Mouse (Mus musculus): ENCODE results near the gene Gtf2i. TPM values are rescaled to one million over a fixed set of nuclear protein-coding genes. Genes with fewer than 3 reads are reported as not detected.

Gene Gtf2i
- total and polyA plus RNA-seq, 3 experiments: 28.4 to 60.9 (median 42.2) TPM

- peaks cover 51 to 62% of the 10 kb centered on the region in 2 experiments for H3K36me3 ChIP-seq (replicated peaks in 1 of 2; ENCODE audit: control insufficient read depth in 1 of 2, insufficient read depth in 1 of 2, low read length in 1 of 2)
- TF ChIP-seq ZKSCAN1 (IDR thresholded peaks at IDR 0.05; ENCODE audit: borderline replicate concordance, low read depth, low read length) (no peak), ELF1 (IDR thresholded peaks at IDR 0.05; ENCODE audit: low read depth, low read length) (no peak), ZNF384 (IDR thresholded peaks at IDR 0.05; ENCODE audit: low read depth, low read length) (peak; percentile 89), MAZ (IDR thresholded peaks at IDR 0.05; ENCODE audit: low read depth, low read length) (no peak), MAFK (IDR thresholded peaks at IDR 0.05; ENCODE audit: insufficient replicate concordance, low read length) (no peak), ZC3H11A (IDR thresholded peaks at IDR 0.05; ENCODE audit: low read depth, low read length) (no peak), BHLHE40 (IDR thresholded peaks at IDR 0.05; ENCODE audit: low read depth, low read length) (no peak), ZMIZ1 (IDR thresholded peaks at IDR 0.05; ENCODE audit: low read depth, low read length) (no peak), RCOR1 (conservative IDR thresholded peaks at IDR 0.05; ENCODE audit: low read depth, low read length) (no peak)
- dilution Hi-C loops (cut with MboI; ENCODE audit: extremely low pct_ligation_motif_present, extremely low pct_unique_long_range_greater_than_20kb, low sequenced_read_pairs): no loop called here
Measured at GRCm38 (mm10) chr5:134265890-134266289, 48.7 kb downstream of the Gtf2i start.

GRCm38 (mm10) chr5:134260001-134260636 lies 54.4 kb downstream of the Gtf2i start:
- Histone ChIP-seq H3K27me3 (replicated peaks) (no peaks in the 10 kb centered on the region), H3K27ac (ENCODE audit: insufficient read depth, low read depth) (no peak overlapping the region), H3K4me3 (replicated peaks in 1 of 3; ENCODE audit: low read depth in 2 of 3, low read length in 2 of 3, poor library complexity in 1 of 3) (no peak overlapping the region), H3K9ac (ENCODE audit: insufficient read depth, low read depth) (no peak overlapping the region), H3K36me3 (replicated peaks in 1 of 2; ENCODE audit: control insufficient read depth in 1 of 2, insufficient read depth in 1 of 2, low read length in 1 of 2) (peaks cover 73 to 92% of the 10 kb centered on the region in 2 experiments), H3K79me2 (replicated peaks; ENCODE audit: control insufficient read depth, extremely low read depth, insufficient read depth, poor library complexity, severe bottlenecking) (no peaks in the 10 kb centered on the region), H3K4me1 (ENCODE audit: control insufficient read depth in 1 of 2, insufficient read depth in 2 of 2) (peaks cover 4 to 10% of the 10 kb centered on the region in 2 experiments; a peak in 2 of 4 replicates), H3K9me3 (replicated peaks; ENCODE audit: low read length) (no peaks in the 10 kb centered on the region), H3K4me2 (ENCODE audit: insufficient read depth, low read depth, poor library complexity, severe bottlenecking) (no peak overlapping the region)
- dilution Hi-C loops (cut with MboI; ENCODE audit: extremely low pct_ligation_motif_present, extremely low pct_unique_long_range_greater_than_20kb, low sequenced_read_pairs) (no loop called here), in situ Hi-C loops (cut with MboI; ENCODE audit: low pct_ligation_motif_present, low pct_unique_long_range_greater_than_20kb, low sequenced_read_pairs) (no loop called here)
- TF ChIP-seq MYC (IDR thresholded peaks at IDR 0.05; ENCODE audit: low read depth, low read length) (no peak), POLR2A (IDR thresholded peaks at IDR 0.05; ENCODE audit: low read depth, low read length) (no peak), ZC3H11A (IDR thresholded peaks at IDR 0.05; ENCODE audit: low read depth, low read length) (no peak), E2F4 (IDR thresholded peaks at IDR 0.05; ENCODE audit: insufficient replicate concordance, low read depth, low read length) (no peak), USF1 (IDR thresholded peaks at IDR 0.05; ENCODE audit: low read depth, low read length) (no peak), RAD21 (IDR thresholded peaks at IDR 0.05; ENCODE audit: low read depth, low read length) (no peak), MEF2A (IDR thresholded peaks at IDR 0.05; ENCODE audit: borderline replicate concordance, low read depth, low read length) (no peak), CHD1 (IDR thresholded peaks at IDR 0.05; ENCODE audit: low read depth, low read length) (no peak), CTCF (conservative IDR thresholded peaks at IDR 0.05 in 1 of 2, IDR thresholded peaks at IDR 0.05 in 1 of 2; ENCODE audit: low read depth in 2 of 2, low read length in 2 of 2) (no peak), MXI1 (IDR thresholded peaks at IDR 0.05; ENCODE audit: low read depth, low read length) (no peak), CHD2 (IDR thresholded peaks at IDR 0.05; ENCODE audit: low read length) (no peak), RCOR1 (conservative IDR thresholded peaks at IDR 0.05; ENCODE audit: low read depth, low read length) (no peak), NRF1 (IDR thresholded peaks at IDR 0.05; ENCODE audit: low read depth, low read length) (no peak), BHLHE40 (IDR thresholded peaks at IDR 0.05; ENCODE audit: low read depth, low read length) (no peak), USF2 (conservative IDR thresholded peaks at IDR 0.05; ENCODE audit: low read depth, low read length) (no peak), UBTF (IDR thresholded peaks at IDR 0.05; ENCODE audit: low read depth, low read length) (no peak), MAX (IDR thresholded peaks at IDR 0.05; ENCODE audit: low read length) (no peak), ZMIZ1 (IDR thresholded peaks at IDR 0.05; ENCODE audit: low read depth, low read length) (no peak)
- DNase-seq (ENCODE audit: extremely low read depth): no peak

More at GRCm38 (mm10) chr5:134265890-134266289, 48.7 kb downstream of the Gtf2i start:
- Histone ChIP-seq H3K9me3 (replicated peaks; ENCODE audit: low read length) (no peaks in the 10 kb centered on the region), H3K27me3 (replicated peaks) (no peaks in the 10 kb centered on the region), H3K4me1 (ENCODE audit: control insufficient read depth in 1 of 2, insufficient read depth in 2 of 2) (peaks cover 11 to 51% of the 10 kb centered on the region in 2 experiments), H3K27ac (ENCODE audit: insufficient read depth, low read depth) (no peak overlapping the region), H3K9ac (ENCODE audit: insufficient read depth, low read depth) (no peak overlapping the region), H3K4me2 (ENCODE audit: insufficient read depth, low read depth, poor library complexity, severe bottlenecking) (no peak overlapping the region), H3K4me3 (replicated peaks in 1 of 3; ENCODE audit: low read depth in 2 of 3, low read length in 2 of 3, poor library complexity in 1 of 3) (no peak overlapping the region), H3K79me2 (replicated peaks; ENCODE audit: control insufficient read depth, extremely low read depth, insufficient read depth, poor library complexity, severe bottlenecking) (no peaks in the 10 kb centered on the region)
- in situ Hi-C loops (cut with MboI; ENCODE audit: low pct_ligation_motif_present, low pct_unique_long_range_greater_than_20kb, low sequenced_read_pairs): no loop called here
- DNase-seq (ENCODE audit: extremely low read depth): no peak

All from CH12.LX (cell line).